Mouse (Mus musculus): ENCODE data around the gene Slamf7. TPM values are rescaled to one million over a fixed set of nuclear protein-coding genes. Genes with fewer than 3 reads are reported as not detected.

The Slamf7 gene
- 0.07 and 0.19 TPM in 2 replicates for polyA plus RNA-seq (2012; rRNA removed)

GRCm38 (mm10) chr1:171652734-171653133, at the start of gene Slamf7:
Gene Slamf7, minus strand, starts transcription at chr1:171653035.

GRCm38 (mm10) chr1:171681531-171682299, 28.9 kb upstream of the Slamf7 start, which contains the start of gene Cd48:
Gene Cd48, plus strand, starts transcription at chr1:171682009.

GRCm38 (mm10) chr1:171607176-171607575, 45.7 kb downstream of the Slamf7 start, which contains the start of gene Ly9:
Gene Ly9, minus strand, starts transcription at chr1:171607410.

Other genes starting within 250 kb of the Slamf7 start
- gene Usf1, start 241.7 kb downstream of the Slamf7 start, polyA plus RNA-seq (2012; rRNA removed): 177 and 182 TPM in 2 replicates
- 4.9 and 5.7 TPM in 2 replicates for gene Tstd1, start 234.2 kb downstream of the Slamf7 start, polyA plus RNA-seq (2012; rRNA removed)
- gene F11r, start 215.5 kb downstream of the Slamf7 start, polyA plus RNA-seq (2012; rRNA removed): 4.1 and 7.2 TPM in 2 replicates
- 14.6 and 16.7 TPM in 2 replicates for gene Alyref2, start 149.6 kb downstream of the Slamf7 start, polyA plus RNA-seq (2012; rRNA removed)
- gene Itln1, start 117.7 kb downstream of the Slamf7 start, polyA plus RNA-seq (2012; rRNA removed): 0.06 TPM in 1 of 2 replicates, not detected in the other
- gene Cd244a, start 93.8 kb downstream of the Slamf7 start, polyA plus RNA-seq (2012; rRNA removed): 0.04 TPM in 1 of 2 replicates, not detected in the other
- gene Ly9, start 45.6 kb downstream of the Slamf7 start, polyA plus RNA-seq (2012; rRNA removed): 0.26 and 0.33 TPM in 2 replicates
- gene Cd48, start 29.0 kb upstream of the Slamf7 start, polyA plus RNA-seq (2012; rRNA removed): 0.90 and 1.3 TPM in 2 replicates
- gene Slamf1, start 114.1 kb upstream of the Slamf7 start, polyA plus RNA-seq (2012; rRNA removed): 0.10 and 0.20 TPM in 2 replicates
- 1.0 and 1.4 TPM in 2 replicates for gene Cd84, start 186.7 kb upstream of the Slamf7 start, polyA plus RNA-seq (2012; rRNA removed)
- gene Gm10521, start 242.6 kb upstream of the Slamf7 start, polyA plus RNA-seq (2012; rRNA removed): 0.06 TPM in 2 replicates

Data from central nervous system, embryonic 14 days (tissue).